Mouse (Mus musculus) limb, embryonic 12.5 days (tissue): ENCODE data around the gene Mtif3. TPM values are rescaled to one million over a fixed set of nuclear protein-coding genes. Genes with fewer than 3 reads are reported as not detected.
A peak's percentile ranks its signal among the peaks of the same experiment; 100 is the strongest.

Source experiments
- ATAC-seq: fragments of 200-750 bp; cut with Nextera tagmentation; 2 replicates; pipeline ENCODE4 v1.8.0; 2017; ENCODE audit warnings: low read depth, moderate TSS enrichment; ENCODE audit not compliant: insufficient number of reproducible peaks, insufficient read depth, low FRiP score, low TSS enrichment
- H3K27ac ChIP-seq: fragments of 300-500 bp; sonication (generic); 2 replicates; pipeline ENCODE4 v1.5.1; 2016; ENCODE audit warnings: mild to moderate bottlenecking, moderate library complexity
- H3K27me3 ChIP-seq: fragments of 300-500 bp; sonication (generic); 2 replicates; pipeline ENCODE4 v1.6.1; 2016; ENCODE audit warnings: mild to moderate bottlenecking, moderate library complexity
- H3K36me3 ChIP-seq: fragments of 300-500 bp; sonication (generic); 2 replicates; pipeline ENCODE4 v1.6.1; 2016; ENCODE audit warnings: mild to moderate bottlenecking, moderate library complexity
- H3K4me1 ChIP-seq: fragments of 300-500 bp; sonication (generic); replicated peaks from 2 replicates; pipeline ENCODE4 v1.6.1; 2016
- H3K4me2 ChIP-seq: fragments of 300-500 bp; sonication (generic); 2 replicates; pipeline ENCODE4 v1.6.1; 2016; ENCODE audit warnings: mild to moderate bottlenecking, moderate library complexity
- H3K4me3 ChIP-seq: fragments of 300-500 bp; sonication (generic); replicated peaks from 2 replicates; pipeline ENCODE4 v1.5.1; 2016; ENCODE audit warnings: mild to moderate bottlenecking
- H3K9ac ChIP-seq: fragments of 300-500 bp; sonication (generic); replicated peaks from 2 replicates; pipeline ENCODE4 v1.6.1; 2016; ENCODE audit warnings: mild to moderate bottlenecking, moderate library complexity
- H3K9me3 ChIP-seq: fragments of 300-500 bp; sonication (generic); 2 replicates; pipeline ENCODE4 v1.6.1; 2016; ENCODE audit warnings: mild to moderate bottlenecking, moderate library complexity
- WGBS: fragments of 180-500 bp; shearing (Covaris S2); methylation state at CpG from one replicate; pipeline ENCODE4 v1.1.7; 2016; 5-methylcytosine and 5-hydroxymethylcytosine counted together
- polyA plus RNA-seq: library from polyadenylated mRNA; unstranded; fragments of >200 nt; fragmentation: Nextera tagmentation; extraction: Ambion mirVana; gene quantifications from 2 replicates; pipeline ENCODE4 v1.2.1, GENCODE M21; 2016

Gene Mtif3
- polyA plus RNA-seq, 1 experiment from 2014 or later: 20.4 TPM

DNA sequence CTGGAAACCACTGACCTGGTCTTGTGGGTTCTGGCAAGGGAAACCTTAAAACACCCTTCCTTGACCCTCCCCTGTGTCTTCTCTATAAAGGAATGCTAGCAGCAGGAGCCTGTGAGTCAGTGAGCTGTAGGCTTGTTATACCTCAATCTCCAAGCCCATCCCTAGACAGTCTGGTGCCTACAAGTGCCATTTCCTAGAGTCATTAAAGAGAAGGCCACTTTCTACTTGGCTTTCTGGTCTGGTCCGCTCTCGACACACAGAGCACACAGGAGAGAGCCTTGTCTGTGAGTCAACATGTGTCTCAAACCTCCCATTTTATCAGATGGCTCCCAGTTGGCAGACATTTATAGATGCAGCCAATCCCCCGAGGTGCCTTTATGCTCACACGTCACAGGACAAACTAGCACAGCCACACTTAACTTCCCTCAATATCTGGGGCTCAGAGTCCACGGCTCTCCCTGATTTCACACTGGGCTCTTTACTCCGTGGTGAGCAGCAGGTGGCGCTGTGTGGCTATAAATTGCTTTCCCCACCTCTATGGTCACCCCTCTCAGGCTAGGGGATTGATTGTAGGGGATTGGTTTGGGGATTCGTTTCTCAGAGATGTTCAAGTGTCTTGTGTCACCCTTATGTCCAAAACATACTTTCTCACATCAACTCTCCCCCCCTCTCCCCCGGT lies 49.4 kb downstream of the Mtif3 start:
- WGBS: 22% methylated on average over 9 of the region's 9 CpGs
- Histone ChIP-seq H3K4me3 (no peak overlapping the region), H3K9ac (no peak overlapping the region), H3K9me3 (no peaks in the 10 kb centered on the region), H3K27ac (no peak overlapping the region), H3K36me3 (no peaks in the 10 kb centered on the region), H3K27me3 (peaks cover 14% of the 10 kb centered on the region), H3K4me2 (no peak overlapping the region), H3K4me1 (peaks cover 9% of the 10 kb centered on the region)
- ATAC-seq: no peak; the same call in 1 of the 2 replicates

DNA sequence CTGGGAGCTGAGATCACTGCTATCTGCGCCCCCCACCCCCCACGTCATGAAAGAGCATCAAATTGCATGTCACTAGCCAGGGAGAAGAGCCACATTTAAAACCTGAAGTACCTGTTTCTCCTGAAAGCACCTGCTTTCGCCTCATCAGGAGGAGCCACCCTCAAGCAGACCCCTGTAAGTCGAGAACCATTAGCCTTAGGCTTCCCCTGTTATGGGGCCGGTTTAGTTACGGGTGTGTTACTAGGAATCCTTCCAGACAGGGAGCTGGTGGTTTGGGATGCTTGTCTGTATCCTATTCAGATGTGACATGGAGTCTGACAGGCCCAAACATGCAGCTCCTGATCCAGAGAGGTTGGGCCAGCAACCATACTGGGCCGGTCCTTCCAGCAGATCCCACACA lies 50.2 kb downstream of the Mtif3 start:
- WGBS: 72% methylated on average over 7 of the region's 7 CpGs
- H3K9ac ChIP-seq: no peak overlapping the region

DNA sequence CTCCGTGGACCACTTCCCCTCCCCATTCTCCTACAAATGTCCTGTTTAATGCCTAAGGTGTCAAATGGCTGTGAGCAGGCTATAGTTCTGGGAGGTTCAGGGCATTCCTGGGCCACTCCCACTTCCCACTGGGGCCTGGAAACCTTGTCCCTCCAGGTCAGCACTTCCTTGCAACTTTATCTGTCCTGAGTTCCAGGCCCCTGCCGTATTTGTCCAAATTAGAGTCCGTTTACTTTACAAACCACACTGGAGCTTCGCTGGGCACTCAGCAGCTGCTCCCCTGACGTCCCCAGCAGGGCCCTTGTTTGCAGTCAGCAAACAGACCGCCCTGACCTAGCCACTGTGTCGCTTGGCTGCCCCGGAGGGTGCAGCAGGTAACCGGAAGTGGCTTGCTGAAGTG lies 51.4 kb downstream of the Mtif3 start:
- H3K4me2 ChIP-seq: no peak overlapping the region
- H3K27ac ChIP-seq: no peak overlapping the region
- peaks cover 18% of the 10 kb centered on the region for H3K27me3 ChIP-seq
- no peak overlapping the region for H3K9ac ChIP-seq
- H3K36me3 ChIP-seq: no peaks in the 10 kb centered on the region
- peaks cover 9% of the 10 kb centered on the region for H3K4me1 ChIP-seq
- ATAC-seq: no peak
- WGBS: 4% methylated on average over 9 of the region's 9 CpGs
- H3K4me3 ChIP-seq: no peak overlapping the region
- H3K9me3 ChIP-seq: no peaks in the 10 kb centered on the region

More for the DNA sequence above, 50.2 kb downstream of the Mtif3 start:
- no peaks in the 10 kb centered on the region for H3K36me3 ChIP-seq
- peaks cover 9% of the 10 kb centered on the region for H3K4me1 ChIP-seq
- H3K27ac ChIP-seq: no peak overlapping the region
- ATAC-seq: no peak
- no peak overlapping the region for H3K4me3 ChIP-seq
- H3K9me3 ChIP-seq: no peaks in the 10 kb centered on the region
- no peak overlapping the region for H3K4me2 ChIP-seq
- H3K27me3 ChIP-seq: peaks cover 14% of the 10 kb centered on the region

DNA sequence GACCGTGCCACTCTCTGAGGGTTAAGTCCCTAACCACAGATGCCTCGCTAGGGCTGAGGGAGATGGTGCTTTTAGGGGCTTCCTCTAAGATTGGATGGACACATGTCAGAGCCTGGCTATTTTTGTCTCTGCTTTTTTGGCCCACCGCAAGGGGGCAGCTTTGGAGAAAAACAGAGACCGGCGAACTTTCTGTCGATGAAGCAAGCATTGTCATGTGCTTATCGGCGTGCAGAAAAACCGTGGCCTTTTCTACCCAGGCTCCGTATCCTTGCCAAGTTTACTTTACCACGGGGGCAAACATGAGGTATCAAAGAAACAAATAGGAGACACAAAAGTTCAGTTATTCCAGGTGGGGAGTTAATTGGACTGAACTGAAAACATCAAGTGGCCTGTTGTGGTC lies 55.0 kb downstream of the Mtif3 start:
- peaks cover 14% of the 10 kb centered on the region for H3K27me3 ChIP-seq
- no peaks in the 10 kb centered on the region for H3K9me3 ChIP-seq
- no peak overlapping the region for H3K27ac ChIP-seq
- 58% methylated on average over 11 of the region's 11 CpGs for WGBS
- ATAC-seq: no peak
- H3K36me3 ChIP-seq: no peaks in the 10 kb centered on the region
- no peak overlapping the region for H3K4me2 ChIP-seq
- no peak overlapping the region for H3K9ac ChIP-seq
- H3K4me3 ChIP-seq: no peak overlapping the region
- peaks cover 16% of the 10 kb centered on the region for H3K4me1 ChIP-seq

DNA sequence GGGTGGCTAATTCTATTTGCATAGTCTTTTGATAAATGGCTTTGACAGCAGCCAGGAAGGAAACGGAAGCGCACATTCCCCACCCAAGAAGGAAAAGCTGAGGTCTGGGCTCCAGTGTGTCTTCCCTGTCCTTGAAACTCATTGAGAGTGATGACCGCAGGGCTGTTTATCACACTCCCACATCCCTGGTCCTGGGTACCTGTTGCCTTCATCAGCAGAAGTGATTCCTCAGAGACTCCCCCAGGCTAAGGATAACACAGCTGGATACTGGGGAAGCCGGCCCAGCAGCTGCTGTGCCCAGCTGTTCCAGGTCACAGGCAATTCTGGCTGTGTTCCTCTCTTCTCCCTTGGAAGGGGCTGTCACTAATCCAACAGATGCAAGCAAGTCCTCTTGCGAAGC lies 56.1 kb downstream of the Mtif3 start:
- H3K27ac ChIP-seq: no peak overlapping the region
- no peaks in the 10 kb centered on the region for H3K36me3 ChIP-seq
- H3K9ac ChIP-seq: no peak overlapping the region
- no peak for ATAC-seq
- WGBS: 49% methylated on average over 5 of the region's 5 CpGs
- no peaks in the 10 kb centered on the region for H3K9me3 ChIP-seq
- H3K4me2 ChIP-seq: no peak overlapping the region
- peaks cover 12% of the 10 kb centered on the region for H3K4me1 ChIP-seq
- no peak overlapping the region for H3K4me3 ChIP-seq
- peaks cover 8% of the 10 kb centered on the region for H3K27me3 ChIP-seq

DNA sequence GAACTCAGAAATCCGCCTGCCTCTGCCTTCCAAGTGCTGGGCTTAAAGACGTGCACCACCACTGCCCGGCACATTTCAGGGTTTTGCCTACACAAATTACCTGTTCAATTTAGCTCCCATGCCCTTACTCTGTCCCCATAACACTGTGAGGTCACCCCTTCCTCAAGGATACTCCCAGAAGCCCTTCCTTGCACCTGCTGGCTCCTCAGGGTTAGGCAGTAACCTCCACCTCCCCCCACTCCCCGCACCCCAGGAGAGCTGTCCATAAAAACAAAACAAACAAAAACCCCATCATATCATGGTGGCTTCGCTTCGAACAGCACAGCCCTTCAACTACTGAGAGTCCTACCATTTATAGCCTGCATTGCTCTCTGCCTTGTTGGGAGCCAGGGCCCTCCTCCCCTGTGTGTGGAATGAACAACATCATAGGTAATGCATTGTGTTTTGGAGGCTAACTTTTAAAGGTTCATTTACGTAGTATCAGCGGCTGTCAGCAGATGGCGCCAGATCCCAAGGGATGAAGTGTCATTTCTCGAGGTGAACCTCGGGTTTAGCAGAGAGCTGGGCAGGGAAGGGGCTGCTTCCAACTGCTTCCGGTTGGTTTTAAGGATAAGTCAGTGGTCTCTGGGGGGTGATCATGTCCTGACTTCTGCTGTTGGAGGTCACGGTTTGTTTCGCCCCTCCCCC lies 58.0 kb downstream of the Mtif3 start:
- H3K36me3 ChIP-seq: no peaks in the 10 kb centered on the region
- no peak overlapping the region for H3K4me3 ChIP-seq
- 0 out of 2 replicates have a peak, but pooled peaks have one; percentile 57 for ATAC-seq
- no peak overlapping the region for H3K9ac ChIP-seq
- no peaks in the 10 kb centered on the region for H3K9me3 ChIP-seq
- 28% methylated on average over 14 of the region's 14 CpGs for WGBS
- 0 out of 2 replicates have a peak, but pooled peaks cover 7% of the 10 kb centered on the region for H3K4me1 ChIP-seq
- peak overlapping the region; percentile 41 for H3K4me2 ChIP-seq
- H3K27ac ChIP-seq: no peak overlapping the region
- peaks cover 4% of the 10 kb centered on the region; the same call in 1 of the 2 replicates for H3K27me3 ChIP-seq

DNA sequence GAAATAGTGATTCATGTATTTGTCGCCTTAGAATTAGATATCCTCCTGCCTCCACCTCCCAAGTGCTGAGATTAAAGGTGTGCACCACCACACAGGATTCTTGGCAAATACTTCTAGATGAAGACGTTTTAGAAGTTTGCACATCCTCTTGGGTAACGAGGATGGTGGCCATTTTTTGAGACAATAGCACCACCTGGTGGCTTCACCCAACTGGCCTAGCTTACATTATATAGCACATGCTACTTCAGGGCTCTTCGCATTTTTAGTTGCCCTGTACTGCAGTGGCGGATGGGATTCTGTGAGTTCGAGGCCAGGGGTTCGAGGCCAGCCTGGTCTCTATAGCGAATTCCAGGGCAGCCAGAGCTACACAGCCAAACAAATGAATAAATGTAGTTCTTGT lies 59.2 kb downstream of the Mtif3 start:
- no peaks in the 10 kb centered on the region for H3K36me3 ChIP-seq
- peak; percentile 34; the same call in 1 of the 2 replicates for ATAC-seq
- H3K4me2 ChIP-seq: no peak overlapping the region
- no peak overlapping the region for H3K9ac ChIP-seq
- H3K27ac ChIP-seq: no peak overlapping the region
- 0 out of 2 replicates have a peak, but pooled peaks cover 7% of the 10 kb centered on the region for H3K4me1 ChIP-seq
- H3K27me3 ChIP-seq: 0 out of 2 replicates have a peak, but pooled peaks cover 4% of the 10 kb centered on the region
- H3K4me3 ChIP-seq: no peak overlapping the region
- WGBS: 37% methylated on average over 8 of the region's 8 CpGs
- H3K9me3 ChIP-seq: no peaks in the 10 kb centered on the region

Other genes with a start within 250 kb of the Mtif3 start
- gene Usp12, start 168.8 kb downstream of the Mtif3 start, polyA plus RNA-seq: 15.2 and 15.4 TPM in 2 replicates
- 536 and 555 TPM in 2 replicates for gene Rpl21, start 130.9 kb downstream of the Mtif3 start, polyA plus RNA-seq
- gene Rasl11a, start 118.7 kb downstream of the Mtif3 start, polyA plus RNA-seq: 18.9 and 21.8 TPM in 2 replicates
- gene Gtf3a, start 15.1 kb downstream of the Mtif3 start, polyA plus RNA-seq: 111 and 122 TPM in 2 replicates
- 10.0 and 11.0 TPM in 2 replicates for gene Lnx2, start 112.8 kb upstream of the Mtif3 start, polyA plus RNA-seq
- 113 and 114 TPM in 2 replicates for gene Polr1d, start 113.2 kb upstream of the Mtif3 start, polyA plus RNA-seq
- gene Gsx1, start 224.9 kb upstream of the Mtif3 start, polyA plus RNA-seq: not detected in 2 replicates